Mouse (Mus musculus) G1E (cell line): ENCODE data around the gene Piwil1.

Experiments
- CTCF ChIP-seq: IDR thresholded peaks from 2 replicates; pipeline ENCODE4 v1.5.1; 2012; ENCODE audit warnings: low read depth, low read length, inconsistent platforms, mixed read lengths
- GATA1 ChIP-seq: IDR thresholded peaks from 2 replicates; pipeline ENCODE4 v1.6.1; 2012; ENCODE audit warnings: borderline replicate concordance, low read length, inconsistent platforms, mixed read lengths

GRCm38 (mm10) chr5:128694107-128694506 is 8.2 kb upstream of the Piwil1 start:
- TF ChIP-seq CTCF: no peak
- no peak for TF ChIP-seq GATA1
